Mouse (Mus musculus) erythroblast, embryonic 14.5 days (primary cell): ENCODE measurements around the gene Cnr2.

ENCODE experiments used
- GATA1 ChIP-seq: IDR thresholded peaks from 2 replicates; pipeline ENCODE4 v1.6.1; 2012; ENCODE audit warnings: low read length, inconsistent platforms, mixed read lengths
- TAL1 ChIP-seq: IDR thresholded peaks from 3 replicates; pipeline ENCODE4 v1.6.1; 2012; ENCODE audit warnings: low read length, inconsistent platforms, mixed read lengths

GRCm38 (mm10) chr4:135870227-135871023 is 24.8 kb upstream of the Cnr2 start:
- TF ChIP-seq TAL1 (no peak), GATA1 (no peak)
